Mouse (Mus musculus) MEL (cell line): ENCODE results near the gene Gm26992.

ENCODE experiments used
- BHLHE40 ChIP-seq: IDR thresholded peaks from 2 replicates; pipeline ENCODE4 v1.6.1; 2012; ENCODE audit warnings: low read depth, mild to moderate bottlenecking, inconsistent platforms, low read length, improper control_type of control experiment, borderline replicate concordance
- CHD1 ChIP-seq: IDR thresholded peaks from 2 replicates; pipeline ENCODE4 v1.6.1; 2012; ENCODE audit warnings: low read depth, mild to moderate bottlenecking, inconsistent platforms, low read length, improper control_type of control experiment
- CTCF ChIP-seq, 3 experiments: IDR thresholded peaks in 2 of 3; conservative IDR thresholded peaks in 1 of 3; 2 replicates each; pipeline ENCODE4 v1.5.1; 2011 to 2012; ENCODE audit warnings: low read length in 3 of 3, low read depth in 2 of 3, mild to moderate bottlenecking in 2 of 3, improper control_type of control experiment in 1 of 3, inconsistent platforms in 1 of 3, mixed read lengths in 1 of 3, moderate library complexity in 1 of 3; ENCODE audit not compliant: control insufficient read depth in 1 of 3, insufficient read depth in 1 of 3, poor library complexity in 1 of 3, severe bottlenecking in 1 of 3
- ETS1 ChIP-seq: IDR thresholded peaks from 2 replicates; pipeline ENCODE4 v1.6.1; 2012; ENCODE audit warnings: low read depth, mild to moderate bottlenecking, inconsistent platforms, low read length, improper control_type of control experiment, moderate library complexity
- GABPA ChIP-seq: IDR thresholded peaks from 2 replicates; pipeline ENCODE4 v1.6.1; 2012; ENCODE audit warnings: low read depth, mild to moderate bottlenecking, inconsistent platforms, low read length, improper control_type of control experiment, moderate library complexity
- HCFC1 ChIP-seq: IDR thresholded peaks from 2 replicates; pipeline ENCODE4 v1.6.1; 2012; ENCODE audit warnings: low read depth, mild to moderate bottlenecking, inconsistent platforms, low read length, improper control_type of control experiment, moderate library complexity
- MAFK ChIP-seq: IDR thresholded peaks from 2 replicates; pipeline ENCODE4 v1.6.1; 2011; ENCODE audit warnings: low read depth, mild to moderate bottlenecking, low read length, improper control_type of control experiment, borderline replicate concordance
- MYC ChIP-seq: IDR thresholded peaks from 2 replicates; pipeline ENCODE4 v1.6.1; 2011; ENCODE audit warnings: low read depth, mild to moderate bottlenecking, low read length, improper control_type of control experiment, moderate library complexity
- POLR2A ChIP-seq, 2 experiments: IDR thresholded peaks; 2 replicates each; pipeline ENCODE4 v1.6.1; 2011 to 2012; ENCODE audit warnings: low read length in 2 of 2, mild to moderate bottlenecking in 2 of 2, control low read depth in 1 of 2, improper control_type of control experiment in 1 of 2, low read depth in 1 of 2, moderate library complexity in 1 of 2; ENCODE audit not compliant: control insufficient read depth in 1 of 2, insufficient read depth in 1 of 2, poor library complexity in 1 of 2
- RCOR1 ChIP-seq: IDR thresholded peaks from 2 replicates; pipeline ENCODE4 v1.6.1; 2012; ENCODE audit warnings: low read depth, mild to moderate bottlenecking, inconsistent platforms, low read length, improper control_type of control experiment

GRCm38 (mm10) chrX:103452815-103453214 is 31.0 kb downstream of the Gm26992 start:
- TF ChIP-seq MAFK (no peak), CHD1 (no peak), MYC (no peak), POLR2A (IDR thresholded peaks at IDR 0.05; ENCODE audit: control insufficient read depth in 1 of 2, insufficient read depth in 1 of 2, low read depth in 1 of 2, low read length in 2 of 2, poor library complexity in 1 of 2) (no peak), ETS1 (no peak), GABPA (no peak), RCOR1 (no peak), CTCF (IDR thresholded peaks at IDR 0.05 in 2 of 3, conservative IDR thresholded peaks at IDR 0.05 in 1 of 3; ENCODE audit: control insufficient read depth in 1 of 3, insufficient read depth in 1 of 3, low read depth in 2 of 3, low read length in 3 of 3, poor library complexity in 1 of 3, severe bottlenecking in 1 of 3) (no peak), BHLHE40 (no peak), HCFC1 (no peak)
